Mouse (Mus musculus) liver, embryonic 12.5 days (tissue): Measurements from ENCODE around the gene Tcf25. TPM values are rescaled to one million over a fixed set of nuclear protein-coding genes. Genes with fewer than 3 reads are reported as not detected.
"Not testable (repeated sequence)": the region's sequence is repeated elsewhere in the genome, so short reads cannot be mapped to it uniquely, and the experiment has no call there.

Experiments
- ATAC-seq: fragments of 200-750 bp; cut with Nextera tagmentation; 2 replicates; pipeline ENCODE4 v1.8.0; 2017; ENCODE audit warnings: moderate number of reproducible peaks, mild to moderate bottlenecking, moderate library complexity
- H3K27ac ChIP-seq: fragments of 300-500 bp; sonication (generic); 2 replicates; pipeline ENCODE4 v1.5.1; 2016; ENCODE audit warnings: mild to moderate bottlenecking
- H3K27me3 ChIP-seq: fragments of 300-500 bp; sonication (generic); replicated peaks from 2 replicates; pipeline ENCODE4 v1.6.1; 2016; ENCODE audit warnings: mild to moderate bottlenecking, moderate library complexity
- H3K36me3 ChIP-seq: fragments of 300-500 bp; sonication (generic); 2 replicates; pipeline ENCODE4 v1.6.1; 2016; ENCODE audit warnings: mild to moderate bottlenecking, moderate library complexity
- H3K4me1 ChIP-seq: fragments of 300-500 bp; sonication (generic); 2 replicates; pipeline ENCODE4 v1.6.1; 2016
- H3K4me2 ChIP-seq: fragments of 300-500 bp; sonication (generic); 2 replicates; pipeline ENCODE4 v1.6.1; 2016; ENCODE audit warnings: mild to moderate bottlenecking, moderate library complexity
- H3K4me3 ChIP-seq: fragments of 300-500 bp; sonication (generic); 2 replicates; pipeline ENCODE4 v1.5.1; 2016; ENCODE audit warnings: mild to moderate bottlenecking, moderate library complexity
- H3K9ac ChIP-seq: fragments of 300-500 bp; sonication (generic); 2 replicates; pipeline ENCODE4 v1.6.1; 2016; ENCODE audit warnings: mild to moderate bottlenecking, moderate library complexity
- H3K9me3 ChIP-seq: fragments of 300-500 bp; sonication (generic); replicated peaks from 2 replicates; pipeline ENCODE4 v1.6.1; 2016; ENCODE audit warnings: mild to moderate bottlenecking, moderate library complexity
- WGBS: fragments of 180-500 bp; shearing (Covaris S2); methylation state at CpG from one replicate; pipeline ENCODE4 v1.1.7; 2016; ENCODE audit not compliant: insufficient replicate concordance; 5-methylcytosine and 5-hydroxymethylcytosine counted together
- polyA plus RNA-seq: library from polyadenylated mRNA; unstranded; fragments of >200 nt; fragmentation: Nextera tagmentation; extraction: Ambion mirVana; gene quantifications from 2 replicates; pipeline ENCODE4 v1.2.1, GENCODE M21; 2016

Tcf25 gene
- polyA plus RNA-seq, 1 experiment from 2014 or later: 94.3 TPM

DNA sequence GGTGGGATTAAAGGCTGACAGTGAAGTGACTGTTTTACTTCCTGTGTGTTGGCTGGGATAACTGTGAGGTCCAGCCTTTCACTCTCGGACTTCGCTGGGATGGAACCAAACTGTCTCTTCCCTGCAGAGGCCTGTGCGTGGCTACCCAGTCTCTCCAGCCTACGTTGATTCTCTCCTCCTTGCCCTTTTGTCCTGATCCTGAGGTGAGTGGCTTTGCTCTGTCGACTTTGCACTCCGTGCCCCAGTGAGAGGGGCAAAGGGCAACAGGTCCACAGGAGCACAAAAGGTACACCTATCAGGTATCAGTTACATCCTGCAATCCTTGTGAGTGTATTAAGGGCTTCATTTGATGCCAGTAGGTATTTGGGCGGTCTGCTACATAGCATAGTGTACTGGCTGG lies 49.9 kb downstream of the Tcf25 start, which contains the start of gene Def8:
Gene Def8 (plus strand): TSS at position 87 of the 400 bp plus-strand sequence.
- peaks cover 16% of the 10 kb centered on the region for H3K4me1 ChIP-seq
- H3K9me3 ChIP-seq: peaks cover 23% of the 10 kb centered on the region
- peaks cover 6% of the 10 kb centered on the region; the same call in 1 of the 2 replicates for H3K36me3 ChIP-seq
- peak within 1 kb of the TSS; percentile 70 for H3K4me2 ChIP-seq
- ATAC-seq: no peak
- no peak within 1 kb of the TSS for H3K9ac ChIP-seq
- WGBS: 67% methylated on average over 7 of the region's 7 CpGs
- H3K27ac ChIP-seq: no peak within 1 kb of the TSS
- H3K4me3 ChIP-seq: peak within 1 kb of the TSS; percentile 40
- H3K27me3 ChIP-seq: peaks cover 12% of the 10 kb centered on the region

DNA sequence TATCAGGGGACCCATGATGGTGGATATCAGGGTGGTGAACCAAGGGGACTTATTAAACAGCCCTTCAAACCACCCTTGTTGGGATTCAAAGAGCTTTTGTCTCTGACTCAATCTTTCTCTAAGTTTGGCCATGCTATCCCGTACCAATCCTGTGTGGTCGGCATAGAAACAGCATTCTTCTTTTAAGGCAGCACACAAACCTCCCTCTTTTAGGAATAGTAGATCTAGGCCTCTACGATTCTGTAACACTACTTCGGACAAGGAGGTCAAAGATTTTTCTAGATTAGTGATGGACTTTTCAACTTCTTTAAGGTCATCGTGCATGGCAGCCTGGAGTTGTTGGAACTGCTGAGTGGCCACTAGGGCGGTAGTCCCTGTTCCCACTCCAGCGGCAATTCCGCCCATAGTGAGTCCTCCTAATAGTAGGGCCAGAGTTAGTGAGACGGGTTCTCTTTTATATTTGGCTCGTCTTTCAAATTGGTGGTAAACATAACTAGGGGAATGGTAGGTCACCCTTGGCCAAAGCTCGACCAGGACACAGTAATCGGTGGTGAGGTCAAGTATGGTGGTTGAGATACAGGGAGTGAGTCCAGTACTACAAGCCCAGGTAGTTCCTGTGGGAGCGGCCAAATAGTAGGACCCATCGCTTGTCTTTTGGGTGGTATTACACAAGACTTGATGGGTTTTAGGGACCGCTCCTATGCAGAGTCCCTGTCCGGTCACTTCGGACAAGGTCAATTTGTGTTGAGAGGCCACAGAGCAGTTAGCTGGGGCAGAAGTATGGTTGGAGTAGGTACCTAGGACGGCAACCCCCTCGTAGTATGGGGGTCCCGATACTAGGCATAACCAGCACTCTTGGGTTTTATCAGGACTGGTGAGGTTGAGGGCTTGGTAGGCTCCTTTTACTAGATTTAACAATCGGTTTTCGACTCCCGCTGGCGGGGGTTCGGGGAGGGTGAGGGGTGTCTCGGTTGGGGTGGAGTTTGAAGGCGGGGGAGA lies 53.3 kb downstream of the Tcf25 start:
- no peak overlapping the region for H3K4me3 ChIP-seq
- H3K9me3 ChIP-seq: peaks cover 52% of the 10 kb centered on the region
- H3K27me3 ChIP-seq: no peaks in the 10 kb centered on the region
- peaks cover 6% of the 10 kb centered on the region; the same call in 1 of the 2 replicates for H3K36me3 ChIP-seq
- WGBS: 88% methylated on average over 27 of the region's 27 CpGs
- H3K27ac ChIP-seq: no peak overlapping the region
- peaks cover 6% of the 10 kb centered on the region; the same call in 1 of the 2 replicates for H3K4me1 ChIP-seq
- ATAC-seq: no peak
- H3K9ac ChIP-seq: no peak overlapping the region
- H3K4me2 ChIP-seq: no peak overlapping the region

DNA sequence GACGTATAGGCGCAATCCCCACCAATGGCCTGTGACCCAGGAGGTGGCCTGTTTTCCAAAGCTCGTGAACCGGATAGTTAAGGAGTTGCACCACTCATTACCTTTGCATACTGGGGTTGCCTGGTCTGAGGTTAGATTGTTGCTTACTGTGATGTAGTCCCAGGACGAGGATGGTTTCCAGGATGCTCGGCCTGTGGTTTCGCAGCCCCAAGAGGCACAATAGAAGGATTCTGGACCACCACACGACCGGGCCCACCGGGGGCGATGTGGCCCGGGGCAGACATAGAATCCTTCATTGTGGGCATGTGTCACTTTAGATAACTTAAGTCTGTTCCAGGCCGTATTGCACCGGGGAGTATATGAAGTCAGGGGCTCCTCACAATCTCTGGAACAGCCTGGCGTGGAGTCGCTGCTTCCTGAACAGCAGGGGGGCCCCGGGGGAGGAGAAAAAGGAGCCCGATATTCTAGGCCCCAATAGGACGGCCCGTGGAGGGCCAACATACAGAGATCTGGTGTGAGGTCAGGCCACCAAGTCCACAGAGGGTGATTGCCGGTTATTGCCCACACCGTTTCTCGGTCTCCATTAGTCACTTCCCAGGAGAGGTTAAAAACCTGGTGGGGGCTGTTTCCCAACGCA lies 54.2 kb downstream of the Tcf25 start:
- Histone ChIP-seq H3K4me2 (no peak overlapping the region), H3K9me3 (peaks cover 62% of the 10 kb centered on the region), H3K36me3 (peaks cover 6% of the 10 kb centered on the region; the same call in 1 of the 2 replicates), H3K4me1 (no peaks in the 10 kb centered on the region), H3K9ac (no peak overlapping the region), H3K27me3 (no peaks in the 10 kb centered on the region), H3K27ac (no peak overlapping the region), H3K4me3 (no peak overlapping the region)
- ATAC-seq: no peak
- 90% methylated on average over 24 of the region's 24 CpGs for WGBS

DNA sequence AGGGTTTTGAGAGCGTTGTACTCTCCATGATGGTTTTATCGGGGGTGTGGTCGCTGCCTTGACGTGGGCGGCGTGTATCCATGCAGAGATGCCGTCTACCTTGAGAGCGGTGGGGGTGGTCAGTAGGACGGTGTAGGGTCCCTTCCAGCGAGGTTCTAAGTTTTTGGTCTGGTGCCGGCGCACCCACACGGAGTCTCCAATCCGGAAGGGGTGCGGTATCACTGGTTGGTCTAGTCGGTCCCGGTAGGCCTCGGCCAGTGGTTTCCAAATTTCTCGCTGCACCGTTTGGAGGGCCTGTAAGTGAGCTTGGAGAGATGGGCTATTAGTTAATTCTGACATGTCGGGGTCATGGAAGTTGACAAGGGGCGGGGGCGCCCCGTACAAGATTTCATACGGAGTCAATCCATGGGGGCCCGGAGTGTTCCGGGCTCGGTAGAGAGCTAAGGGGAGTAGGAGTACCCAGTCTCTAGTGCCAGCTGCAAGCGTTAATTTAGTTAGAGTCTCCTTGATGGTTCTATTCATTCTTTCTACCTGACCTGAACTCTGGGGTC lies 54.9 kb downstream of the Tcf25 start:
- Histone ChIP-seq H3K9ac (no peak overlapping the region), H3K9me3 (peaks cover 68% of the 10 kb centered on the region), H3K4me3 (no peak overlapping the region), H3K4me2 (no peak overlapping the region), H3K27ac (no peak overlapping the region), H3K36me3 (peaks cover 6% of the 10 kb centered on the region; the same call in 1 of the 2 replicates), H3K27me3 (no peaks in the 10 kb centered on the region), H3K4me1 (no peaks in the 10 kb centered on the region)
- ATAC-seq: no peak
- 93% methylated on average over 29 of the region's 29 CpGs for WGBS

DNA sequence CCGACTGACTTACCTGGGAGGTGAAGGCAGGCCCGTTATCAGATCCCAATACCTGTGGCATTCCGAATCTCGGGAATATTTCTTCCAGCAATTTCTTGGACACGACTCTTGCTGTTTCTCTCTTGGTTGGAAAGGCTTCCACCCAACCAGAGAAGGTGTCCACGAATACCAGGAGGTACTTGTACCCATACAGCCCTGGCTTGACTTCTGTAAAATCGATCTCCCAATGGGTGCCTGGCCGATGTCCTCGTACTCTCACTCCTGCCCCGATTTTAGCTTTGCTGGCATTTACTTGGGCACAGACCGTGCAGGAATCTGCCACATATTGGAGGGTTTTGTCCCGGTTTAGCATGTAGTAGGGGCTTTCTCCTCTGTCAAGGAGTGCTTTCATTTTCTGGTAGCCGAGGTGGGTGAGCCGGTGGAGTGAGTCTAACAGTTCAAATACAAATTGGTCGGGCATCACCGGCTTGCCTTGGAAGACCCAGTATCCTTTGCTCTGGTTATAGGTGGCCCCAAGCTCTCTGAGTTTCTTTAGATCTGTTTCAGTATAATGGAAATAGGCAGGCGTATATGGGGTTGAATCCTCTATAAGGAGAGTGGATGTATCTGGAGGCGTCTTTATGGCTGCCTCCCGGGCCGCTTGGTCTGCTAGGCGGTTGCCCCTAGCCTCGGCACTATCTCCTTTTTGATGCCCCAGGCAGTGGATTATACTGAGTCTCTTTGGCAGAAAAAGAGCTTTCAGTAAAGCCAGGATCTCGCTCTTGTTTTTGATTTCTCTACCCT lies 55.6 kb downstream of the Tcf25 start:
- Histone ChIP-seq H3K27me3 (no peaks in the 10 kb centered on the region), H3K4me2 (no peak overlapping the region), H3K27ac (no peak overlapping the region), H3K9me3 (peaks cover 71% of the 10 kb centered on the region), H3K4me3 (no peak overlapping the region), H3K4me1 (no peaks in the 10 kb centered on the region), H3K9ac (no peak overlapping the region), H3K36me3 (peaks cover 6% of the 10 kb centered on the region; the same call in 1 of the 2 replicates)
- WGBS: 83% methylated on average over 23 of the region's 23 CpGs
- ATAC-seq: no peak

DNA sequence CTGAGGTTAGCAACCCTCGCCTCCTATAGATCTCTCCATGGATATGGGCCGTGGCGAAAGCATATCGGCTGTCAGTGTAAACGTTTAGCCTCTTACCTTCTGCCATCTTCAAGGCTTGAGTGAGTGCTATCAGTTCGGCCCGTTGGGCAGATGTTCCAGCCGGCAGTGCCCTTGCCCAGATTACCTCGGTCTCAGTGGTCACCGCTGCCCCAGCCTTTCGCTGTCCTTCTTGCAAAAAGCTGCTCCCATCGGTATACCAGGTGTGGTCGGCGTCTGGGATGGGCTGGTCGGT lies 56.1 kb downstream of the Tcf25 start:
- peaks cover 71% of the 10 kb centered on the region for H3K9me3 ChIP-seq
- H3K9ac ChIP-seq, H3K4me3 ChIP-seq, H3K36me3 ChIP-seq, H3K4me1 ChIP-seq, H3K27me3 ChIP-seq, H3K27ac ChIP-seq, H3K4me2 ChIP-seq, ATAC-seq: not testable (repeated sequence)
- WGBS: 87% methylated on average over 15 of the region's 15 CpGs

DNA sequence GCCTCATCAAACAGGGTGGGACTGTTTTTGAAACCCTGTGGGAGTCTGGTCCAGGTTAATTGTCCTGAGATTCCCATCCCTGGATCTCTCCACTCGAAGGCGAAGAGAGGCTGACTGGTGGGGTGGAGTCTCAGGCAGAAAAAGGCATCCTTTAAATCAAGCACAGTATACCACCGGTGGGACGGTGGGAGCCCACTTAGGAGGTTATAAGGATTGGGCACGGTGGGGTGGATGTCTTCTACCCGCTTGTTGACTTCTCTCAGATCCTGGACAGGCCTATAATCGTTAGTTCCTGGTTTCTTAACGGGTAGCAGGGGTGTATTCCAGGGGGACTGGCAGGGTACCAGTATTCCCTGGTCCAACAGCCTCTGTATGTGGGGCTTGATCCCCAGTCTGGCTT lies 57.4 kb downstream of the Tcf25 start:
- H3K36me3 ChIP-seq, H3K4me1 ChIP-seq, ATAC-seq, H3K27me3 ChIP-seq, H3K9ac ChIP-seq, H3K4me2 ChIP-seq, H3K27ac ChIP-seq, H3K4me3 ChIP-seq: not testable (repeated sequence)
- 83% methylated on average over 8 of the region's 8 CpGs for WGBS
- peaks cover 71% of the 10 kb centered on the region for H3K9me3 ChIP-seq

DNA sequence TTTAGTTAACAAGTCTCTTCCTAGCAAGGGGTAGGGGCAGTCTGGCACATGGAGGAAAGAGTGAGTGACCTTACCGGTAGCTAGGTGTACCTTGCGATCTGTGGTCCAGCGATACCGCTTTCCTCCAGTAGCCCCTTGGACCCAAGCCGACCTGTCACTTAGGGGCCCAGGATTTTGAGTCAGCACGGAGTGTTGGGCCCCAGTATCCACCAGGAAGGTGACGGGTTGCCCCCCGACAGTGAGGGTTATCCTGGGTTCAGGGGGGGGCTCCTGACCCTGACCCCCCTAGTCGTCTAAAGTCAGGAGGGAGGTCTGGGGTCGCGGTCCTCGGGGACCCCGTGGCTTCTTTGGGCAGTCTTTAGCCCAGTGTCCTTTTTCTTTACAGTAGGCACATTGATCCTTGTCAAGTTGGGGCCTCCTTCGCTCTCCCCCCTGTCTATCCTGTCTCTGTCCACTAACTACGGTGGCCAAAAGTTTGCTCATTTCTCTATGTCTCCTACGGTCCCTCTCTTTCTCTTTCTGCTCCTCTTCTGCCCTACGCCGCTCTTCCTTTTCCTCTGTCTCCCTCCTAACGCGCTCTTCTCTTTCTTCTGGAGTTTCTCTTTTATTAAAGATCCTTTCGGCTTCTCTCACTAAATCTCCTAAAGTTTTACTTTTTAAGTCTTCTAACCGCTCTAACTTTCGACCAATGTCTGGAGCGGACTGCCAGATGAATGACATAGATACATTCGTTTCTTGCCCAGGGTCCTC lies 58.2 kb downstream of the Tcf25 start:
- Histone ChIP-seq H3K27ac (no peak overlapping the region), H3K9me3 (peaks cover 65% of the 10 kb centered on the region), H3K9ac (no peak overlapping the region), H3K4me2 (no peak overlapping the region), H3K27me3 (no peaks in the 10 kb centered on the region), H3K4me3 (no peak overlapping the region), H3K36me3 (peaks cover 6% of the 10 kb centered on the region; the same call in 1 of the 2 replicates), H3K4me1 (no peaks in the 10 kb centered on the region)
- WGBS: 86% methylated on average over 25 of the region's 25 CpGs
- ATAC-seq: no peak

DNA sequence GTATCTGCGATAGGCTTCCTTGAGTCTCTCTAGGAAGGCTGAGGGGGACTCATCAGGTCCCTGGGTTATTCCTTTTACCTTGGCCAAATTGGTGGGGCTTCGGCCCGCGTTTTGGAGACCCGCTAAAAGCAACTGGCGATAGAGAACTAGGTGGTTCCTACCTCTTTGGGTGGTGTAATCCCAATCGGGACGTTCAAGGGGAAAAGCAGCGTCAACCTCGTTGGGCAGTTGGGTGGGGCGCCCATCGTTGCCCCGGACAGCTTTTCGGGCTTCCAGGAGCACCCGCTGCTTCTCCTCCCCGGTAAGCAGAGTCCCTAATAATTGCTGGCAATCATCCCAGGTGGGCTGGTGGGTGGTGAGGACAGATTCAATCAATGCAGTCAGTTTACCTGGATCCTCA lies 58.8 kb downstream of the Tcf25 start:
- H3K9ac ChIP-seq: no peak overlapping the region
- no peaks in the 10 kb centered on the region for H3K27me3 ChIP-seq
- no peak overlapping the region for H3K4me3 ChIP-seq
- no peak overlapping the region for H3K27ac ChIP-seq
- H3K4me2 ChIP-seq: no peak overlapping the region
- H3K4me1 ChIP-seq: no peaks in the 10 kb centered on the region
- peaks cover 6% of the 10 kb centered on the region; the same call in 1 of the 2 replicates for H3K36me3 ChIP-seq
- no peak for ATAC-seq
- H3K9me3 ChIP-seq: peaks cover 59% of the 10 kb centered on the region
- WGBS: 84% methylated on average over 16 of the region's 16 CpGs

DNA sequence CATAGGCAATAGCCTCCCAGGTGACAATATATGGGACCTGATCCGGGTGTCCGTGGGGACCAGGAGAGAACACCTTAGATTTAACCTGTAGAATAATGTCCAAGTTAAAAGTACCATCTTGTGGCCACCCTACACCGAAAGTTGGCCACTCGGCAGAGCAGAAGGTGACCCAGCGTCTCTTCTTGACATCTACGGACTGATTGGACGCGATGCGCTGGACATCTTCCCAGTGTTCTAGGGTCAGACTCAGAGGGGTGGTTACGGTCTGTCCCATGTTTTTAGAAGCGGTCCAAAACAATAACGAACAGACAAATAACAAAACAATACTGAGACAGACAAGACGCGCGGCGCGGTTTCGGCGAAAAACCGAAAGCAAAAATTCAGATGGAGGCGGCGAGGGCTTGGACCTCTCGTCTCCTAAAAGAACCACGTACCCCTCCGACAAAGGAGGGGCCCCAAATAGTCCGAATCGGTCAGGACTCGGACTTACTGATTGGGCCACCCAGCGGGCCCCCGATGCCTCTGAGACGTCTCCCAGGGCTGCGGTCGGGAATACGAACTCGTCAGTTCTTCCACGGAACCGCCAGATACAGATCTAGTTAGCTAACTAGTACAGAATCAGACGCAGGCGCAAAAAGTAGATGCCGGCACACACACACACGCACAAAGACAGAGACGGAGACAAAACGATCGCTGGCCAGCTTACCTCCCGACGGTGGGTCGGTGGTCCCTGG lies 59.9 kb downstream of the Tcf25 start:
- H3K9me3 ChIP-seq: peaks cover 49% of the 10 kb centered on the region
- H3K36me3 ChIP-seq, H3K4me2 ChIP-seq, H3K9ac ChIP-seq, H3K27ac ChIP-seq, H3K4me1 ChIP-seq, H3K27me3 ChIP-seq, H3K4me3 ChIP-seq, ATAC-seq: not testable (repeated sequence)
- 92% methylated on average over 47 of the region's 47 CpGs for WGBS
